Mouse (Mus musculus) layer of hippocampus, postnatal 14 days (tissue): ENCODE measurements around the gene Gm39566. TPM values are rescaled to one million over a fixed set of nuclear protein-coding genes. Genes with fewer than 3 reads are reported as not detected.
"Not testable (repeated sequence)": the region's sequence is repeated elsewhere in the genome, so short reads cannot be mapped to it uniquely, and the experiment has no call there.

Source experiments
- DNase-seq, 2 experiments: peaks; one replicate each; pipeline ENCODE4 v3.0.0; 2021 to 2022; ENCODE audit warnings: low spot score in 2 of 2, mixed read lengths in 1 of 2
- long read RNA-seq, 2 experiments: library from polyadenylated mRNA; stranded (forward); transcript quantifications; one replicate each; pipeline ENCODE4 v2.0.0; 2021
- total RNA-seq, 2 experiments: library from RNA; stranded (reverse); gene quantifications; 2 replicates each; pipeline ENCODE4 v1.2.3; 2021

Gm39566 gene
- total RNA-seq, result not detected
- long read RNA-seq, experiment 1, result 0 reads
- long read RNA-seq, experiment 2, result 0 reads

DNA sequence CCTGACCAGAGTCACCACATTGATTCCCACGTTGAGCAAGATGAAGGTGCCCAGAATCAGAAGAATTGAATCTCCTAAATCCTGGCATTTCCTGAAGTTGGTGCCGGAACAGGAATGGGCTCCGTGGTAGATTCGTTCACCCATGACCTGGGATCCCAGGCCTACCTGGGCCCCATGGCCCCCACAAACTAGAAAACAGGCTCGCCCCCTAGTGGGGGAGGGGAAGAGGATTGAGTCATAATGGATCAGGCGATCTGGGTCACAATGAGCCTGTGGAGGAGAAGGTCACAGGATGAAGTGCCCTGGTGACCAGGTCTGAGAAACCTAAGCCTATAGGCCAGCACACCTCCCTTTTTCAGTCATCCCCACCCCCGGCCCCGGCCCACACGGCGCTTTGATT lies at the start of gene Gm39566:
Gene Gm39566 (minus strand): TSS at position 144 of the 400 bp plus-strand sequence.
- DNase-seq, result no peak

DNA sequence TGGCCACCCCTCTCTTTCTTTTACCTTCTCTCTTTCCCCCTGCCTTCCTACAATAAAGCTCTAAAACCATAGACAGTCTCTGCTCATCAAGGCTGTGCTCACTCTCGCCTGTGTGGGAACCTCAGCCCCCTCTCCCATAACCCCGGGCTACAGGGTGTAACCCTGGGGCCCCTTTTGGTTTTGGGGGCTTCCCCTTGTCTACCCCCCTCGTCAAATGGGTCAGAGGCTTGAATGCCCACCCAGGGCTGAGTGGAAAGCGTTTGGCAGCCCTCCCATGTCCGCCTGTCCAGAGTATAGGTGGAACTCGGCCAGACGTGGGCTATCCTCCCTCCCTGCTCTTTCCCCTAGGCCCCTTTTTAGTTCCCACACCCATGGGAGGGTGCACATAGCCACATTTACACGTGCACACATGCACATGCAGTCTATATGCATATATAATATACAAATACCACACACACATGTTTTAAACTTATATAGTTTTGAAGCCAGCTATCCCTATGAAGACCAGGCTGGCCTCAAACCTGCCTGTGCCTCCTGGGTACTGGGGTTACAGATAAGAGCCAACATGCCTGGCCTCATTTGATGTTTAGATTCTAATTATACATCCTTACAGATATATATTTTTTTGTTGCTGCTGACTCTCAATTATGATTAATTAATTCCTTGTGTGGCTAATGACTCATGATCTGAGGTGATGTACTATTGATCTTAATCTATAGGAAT lies 49.2 kb upstream of the Gm39566 start:
- no peak for DNase-seq

- DNase-seq, result not testable (repeated sequence)
Observed at GRCm38 (mm10) chr11:69863729-69864128, 48.6 kb upstream of the Gm39566 start.

DNA sequence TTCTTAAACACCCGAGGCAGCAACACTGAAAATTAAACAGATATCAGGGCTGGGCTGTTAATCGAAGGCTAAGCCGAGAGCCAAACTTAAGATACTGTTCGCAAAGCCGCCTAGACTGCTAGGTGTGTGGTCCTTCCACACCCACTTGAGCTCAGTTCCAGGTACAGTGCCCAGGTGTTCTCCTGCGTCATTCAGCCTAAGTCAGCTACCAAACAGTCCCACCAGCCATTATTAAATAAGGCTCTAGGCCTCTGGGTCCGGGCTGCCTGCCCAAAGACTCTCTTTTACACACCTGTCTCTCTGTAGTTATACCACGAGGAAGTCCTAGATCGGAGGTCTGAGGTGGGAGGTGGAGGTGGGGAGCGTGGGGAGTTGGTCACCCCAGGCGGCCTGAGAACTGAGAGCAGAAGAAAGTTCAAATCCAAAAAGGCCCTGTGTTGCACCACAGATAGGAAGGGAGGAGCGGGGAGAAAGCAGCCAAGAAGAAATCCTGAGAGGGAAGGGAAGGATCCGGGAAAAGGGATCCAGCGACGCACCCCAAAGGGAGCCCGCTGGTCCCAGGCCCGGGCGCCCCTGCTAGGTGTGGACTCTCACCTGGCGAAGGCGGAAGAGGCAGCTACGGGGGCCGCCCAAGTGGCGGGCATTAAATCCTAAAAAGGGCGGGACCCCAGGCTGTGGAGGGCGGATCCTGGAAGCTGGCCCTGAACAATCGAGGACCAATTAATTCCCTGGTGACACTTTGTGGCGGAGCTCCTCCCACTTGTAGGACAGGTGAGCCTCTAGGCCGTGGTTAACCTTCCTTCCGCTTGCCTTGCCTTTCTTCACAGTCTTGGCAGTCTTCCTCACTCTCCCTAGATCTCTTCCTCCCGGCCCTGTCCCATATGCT lies 43.3 kb upstream of the Gm39566 start, which contains the start of gene Tnk1:
Gene Tnk1 (minus strand): TSS at position 618 of the 886 bp plus-strand sequence.
- DNase-seq, result no peak

- no peak for DNase-seq
Observed at GRCm38 (mm10) chr11:69855347-69855746, 40.2 kb upstream of the Gm39566 start.

DNA sequence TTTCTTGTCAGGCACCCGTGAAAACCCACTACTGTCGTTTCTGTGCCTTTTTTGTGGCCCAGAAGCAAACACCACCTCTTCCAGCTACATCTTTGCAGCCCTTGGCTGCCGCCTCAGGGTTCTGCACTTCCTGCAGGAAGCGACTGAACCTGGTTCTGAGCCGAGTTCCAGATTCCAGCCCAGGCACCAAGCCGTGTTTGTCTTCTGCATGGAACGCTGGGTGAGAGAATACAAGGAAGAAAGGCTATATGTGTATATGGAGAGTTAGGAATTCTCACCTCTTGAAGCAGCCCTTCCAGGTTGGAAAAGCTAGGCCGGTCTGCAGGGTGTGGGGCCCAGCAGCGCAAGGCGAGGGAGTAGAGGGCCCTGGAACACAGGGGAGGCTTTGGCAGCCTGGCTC lies 39.6 kb upstream of the Gm39566 start:
- DNase-seq, result no peak

DNA sequence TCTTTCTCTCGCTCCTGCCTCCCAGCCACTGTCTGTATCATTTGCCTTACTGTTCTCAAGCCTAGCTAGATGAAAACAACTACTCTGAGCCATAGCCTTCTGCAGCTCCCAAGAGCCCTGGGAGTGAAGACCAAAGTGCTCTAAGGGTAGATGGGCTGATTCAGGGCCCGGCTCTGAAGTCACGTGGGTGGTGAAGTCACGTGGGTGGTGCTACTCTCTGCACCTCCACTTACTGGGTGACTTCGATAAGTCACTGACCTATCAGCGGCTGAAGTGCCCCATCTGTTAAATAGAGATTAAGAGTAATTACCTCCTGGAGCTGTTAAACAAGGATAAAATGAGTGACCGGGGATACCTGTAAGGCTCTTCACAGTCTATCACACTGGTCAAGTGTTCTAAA lies 38.9 kb upstream of the Gm39566 start:
- no peak for DNase-seq

DNA sequence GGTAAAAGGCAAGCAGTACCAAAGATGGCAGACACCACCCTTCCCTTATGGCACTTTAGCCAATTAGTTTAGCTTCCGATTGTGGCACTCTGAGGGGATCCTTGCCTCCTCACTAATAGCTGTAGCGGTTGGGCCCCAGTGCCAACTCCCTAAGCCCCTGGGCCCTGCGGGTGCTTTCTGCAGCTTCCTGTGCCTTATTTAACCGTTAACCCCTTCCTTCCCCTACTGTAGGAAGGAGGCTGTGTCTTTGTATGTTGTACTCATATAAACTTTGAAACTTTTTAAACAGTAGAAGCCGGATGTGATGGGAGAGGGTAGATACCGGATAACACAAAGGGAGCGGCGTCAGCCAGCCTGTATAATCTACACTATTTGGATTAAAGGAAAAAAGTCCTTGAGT lies 35.7 kb upstream of the Gm39566 start:
- no peak for DNase-seq

DNA sequence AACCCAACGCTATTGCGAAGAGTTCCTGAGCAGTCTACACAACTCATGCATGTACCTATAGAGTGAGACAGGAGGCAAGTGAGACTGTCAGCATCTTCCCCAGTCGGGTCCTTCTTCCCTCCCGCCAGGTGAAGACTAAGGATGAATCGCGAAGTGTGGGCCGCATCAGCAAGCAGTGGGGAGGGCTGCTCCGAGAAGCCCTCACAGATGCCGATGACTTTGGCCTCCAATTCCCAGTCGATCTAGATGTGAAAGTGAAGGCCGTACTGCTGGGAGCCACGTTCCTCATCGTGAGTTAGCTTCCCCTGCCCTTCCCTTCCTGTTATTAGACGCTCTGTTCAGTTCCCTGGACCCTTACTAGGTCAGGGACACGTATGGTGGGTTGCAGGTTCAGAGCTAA lies 34.8 kb upstream of the Gm39566 start:
- no peak for DNase-seq

- DNase-seq, result no peak
Observed at GRCm38 (mm10) chr11:69849128-69849527, 34.0 kb upstream of the Gm39566 start.

DNA sequence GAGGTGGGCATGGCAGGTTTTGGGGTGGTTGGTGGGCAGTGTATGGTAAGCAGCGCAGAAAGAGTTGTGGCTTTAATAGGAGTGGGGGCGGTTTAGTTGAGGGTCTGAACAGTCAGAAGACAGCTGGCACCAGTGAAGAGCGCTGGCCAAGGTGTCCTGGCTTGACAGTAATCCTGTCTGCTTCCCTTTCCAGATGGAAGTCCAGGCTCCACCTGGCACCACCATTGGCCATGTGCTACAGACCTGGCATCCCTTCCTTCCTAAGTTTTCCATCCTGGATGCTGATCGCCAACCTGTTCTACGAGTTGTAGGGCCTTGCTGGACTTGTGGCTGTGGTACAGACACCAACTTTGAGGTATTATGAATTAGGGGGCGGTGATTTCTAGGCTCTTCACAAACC lies 32.9 kb upstream of the Gm39566 start:
- no peak for DNase-seq

- DNase-seq, result no peak
Observed at GRCm38 (mm10) chr11:69846738-69847688, 31.9 kb upstream of the Gm39566 start.

DNA sequence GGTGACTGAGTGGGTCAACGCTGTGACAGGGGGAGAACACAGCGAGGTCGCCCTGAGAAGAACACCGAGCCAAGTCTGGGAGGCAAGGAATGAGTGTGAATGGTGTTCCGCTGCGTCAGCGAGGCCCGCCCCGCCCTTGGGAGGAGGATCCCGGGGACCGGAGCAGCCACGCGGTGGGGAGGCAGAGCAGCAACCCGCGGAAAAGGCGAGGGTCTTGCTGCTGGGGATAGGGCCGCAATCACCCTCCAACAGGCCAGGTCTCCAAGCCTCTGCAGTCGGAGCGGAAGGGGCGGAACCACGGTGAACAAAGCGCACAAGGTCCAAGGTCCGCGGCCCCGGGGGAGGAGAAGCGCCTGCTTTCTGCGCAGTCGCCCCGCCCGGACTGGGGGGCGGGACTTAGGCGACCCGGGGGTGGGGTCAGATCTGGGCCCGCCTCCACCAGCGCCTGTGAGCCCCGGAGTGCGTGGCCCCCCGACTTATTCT lies 31.1 kb upstream of the Gm39566 start, which contains the start of gene Plscr3:
Gene Plscr3 (plus strand): TSS at position 179 of the 483 bp plus-strand sequence.
- DNase-seq, result peak; percentile 84 to 92

GRCm38 (mm10) chr11:69838714-69839104 lies 23.6 kb upstream of the Gm39566 start:
- no peak for DNase-seq

GRCm38 (mm10) chr11:69837952-69838713 lies 23.0 kb upstream of the Gm39566 start, which contains the start of gene Tmem256:
Tmem256 (plus strand) TSS chr11:69838514.
- DNase-seq, result peak; percentile 98 to 99

- no peak for DNase-seq
Observed at GRCm38 (mm10) chr11:69837604-69837951, 22.5 kb upstream of the Gm39566 start, which contains the start of gene Nlgn2. Nlgn2 (minus strand) TSS chr11:69837784.

DNA sequence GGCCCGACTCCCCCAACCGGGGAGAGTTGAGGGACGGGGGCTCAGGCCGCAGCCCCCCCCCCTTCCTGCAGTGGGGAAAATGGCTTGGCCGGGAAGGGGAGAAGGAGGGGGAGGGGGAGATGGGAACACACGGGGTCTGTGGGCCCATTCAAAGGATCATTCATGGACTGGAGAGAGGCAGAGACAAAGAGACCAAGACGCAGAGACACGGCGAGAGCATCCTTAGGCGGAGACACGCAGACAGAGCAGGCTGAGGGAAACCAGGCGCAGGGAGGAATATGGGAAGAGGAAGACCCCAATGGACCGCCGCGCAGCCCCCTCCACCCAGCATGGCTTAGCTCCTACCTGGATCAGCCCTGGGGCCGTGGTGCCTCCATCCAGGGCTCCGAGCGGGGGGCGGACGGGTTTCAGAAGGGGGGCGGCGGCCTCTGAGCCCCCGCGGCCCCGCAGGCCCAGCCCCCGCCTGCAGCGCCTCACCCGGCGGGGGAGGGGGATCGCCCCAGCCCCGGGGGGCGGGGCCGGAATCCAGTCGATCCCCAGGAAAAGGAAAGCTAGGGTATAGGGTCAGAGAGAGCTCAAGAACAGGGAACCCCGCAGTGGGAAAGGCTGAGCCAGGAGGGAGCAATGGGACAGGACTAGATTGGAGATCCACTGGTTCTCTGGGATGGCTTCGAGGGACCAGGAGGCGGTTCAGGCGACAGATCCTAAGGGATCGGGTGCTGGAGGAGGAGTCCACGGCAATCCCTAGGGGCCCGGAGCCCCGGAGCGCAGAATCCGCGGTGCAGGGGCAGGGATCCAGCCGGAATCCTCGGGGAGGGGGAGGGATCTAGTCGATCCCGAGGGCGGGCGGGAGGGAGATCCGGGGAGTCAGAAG lies 21.8 kb upstream of the Gm39566 start:
- peak; percentile 54 for DNase-seq

GRCm38 (mm10) chr11:69835966-69836335 lies 20.9 kb upstream of the Gm39566 start:
- DNase-seq, result no peak
